Mouse (Mus musculus): ENCODE results near the gene Vax1. TPM values are rescaled to one million over a fixed set of nuclear protein-coding genes. Genes with fewer than 3 reads are reported as not detected.

The Vax1 gene
- polyA plus RNA-seq, 1 experiment from 2014 or later = not detected

- 12% methylated on average over 16 of the region's 16 CpGs for WGBS
- ATAC-seq (ENCODE audit: insufficient read depth, low FRiP score) = no peak
- no peaks in the 10 kb centered on the region for H3K36me3 ChIP-seq (ENCODE audit: control insufficient read depth, insufficient read depth, low read length)
Measured at GRCm38 (mm10) chr19:59164896-59165560, 4.8 kb downstream of the Vax1 start.

GRCm38 (mm10) chr19:59164111-59164510 is 5.7 kb downstream of the Vax1 start:
- H3K27ac ChIP-seq (ENCODE audit: low read length) = no peak overlapping the region
- ATAC-seq (ENCODE audit: insufficient read depth, low FRiP score) = no peak
- no peak overlapping the region for H3K4me2 ChIP-seq (ENCODE audit: low read depth, low read length)
- no peaks in the 10 kb centered on the region for H3K36me3 ChIP-seq (ENCODE audit: control insufficient read depth, insufficient read depth, low read length)
- no peaks in the 10 kb centered on the region for H3K9me3 ChIP-seq (replicated peaks; ENCODE audit: control insufficient read depth, low read length)
- H3K9ac ChIP-seq (ENCODE audit: low read length) = no peak overlapping the region
- H3K4me3 ChIP-seq (replicated peaks; ENCODE audit: low read length) = no peak overlapping the region
- H3K27me3 ChIP-seq (ENCODE audit: control insufficient read depth, insufficient read depth, low read length) = peaks cover 82% of the 10 kb centered on the region
- WGBS = 8% methylated on average over 1 of the region's 1 CpGs
- H3K4me1 ChIP-seq (ENCODE audit: control insufficient read depth, insufficient read depth, low read length) = peaks cover 10% of the 10 kb centered on the region; the same call in 1 of the 2 replicates

More at GRCm38 (mm10) chr19:59164896-59165560, 4.8 kb downstream of the Vax1 start:
- no peak overlapping the region for H3K9ac ChIP-seq (ENCODE audit: low read length)
- peaks cover 18% of the 10 kb centered on the region; the same call in 1 of the 2 replicates for H3K4me1 ChIP-seq (ENCODE audit: control insufficient read depth, insufficient read depth, low read length)
- H3K4me2 ChIP-seq (ENCODE audit: low read depth, low read length) = no peak overlapping the region
- H3K27ac ChIP-seq (ENCODE audit: low read length) = no peak overlapping the region
- H3K27me3 ChIP-seq (ENCODE audit: control insufficient read depth, insufficient read depth, low read length) = peaks cover 91% of the 10 kb centered on the region
- H3K4me3 ChIP-seq (replicated peaks; ENCODE audit: low read length) = no peak overlapping the region
- H3K9me3 ChIP-seq (replicated peaks; ENCODE audit: control insufficient read depth, low read length) = no peaks in the 10 kb centered on the region

GRCm38 (mm10) chr19:59156702-59157101 is 13.2 kb downstream of the Vax1 start:
- 39% methylated on average over 4 of the region's 4 CpGs for WGBS
- H3K4me2 ChIP-seq (ENCODE audit: low read depth, low read length) = no peak overlapping the region
- no peaks in the 10 kb centered on the region for H3K9me3 ChIP-seq (replicated peaks; ENCODE audit: control insufficient read depth, low read length)
- peaks cover 11% of the 10 kb centered on the region for H3K27me3 ChIP-seq (ENCODE audit: control insufficient read depth, insufficient read depth, low read length)
- H3K4me3 ChIP-seq (replicated peaks; ENCODE audit: low read length) = no peak overlapping the region
- no peak overlapping the region for H3K9ac ChIP-seq (ENCODE audit: low read length)
- H3K27ac ChIP-seq (ENCODE audit: low read length) = no peak overlapping the region
- ATAC-seq (ENCODE audit: insufficient read depth, low FRiP score) = no peak
- no peaks in the 10 kb centered on the region for H3K36me3 ChIP-seq (ENCODE audit: control insufficient read depth, insufficient read depth, low read length)
- no peaks in the 10 kb centered on the region for H3K4me1 ChIP-seq (ENCODE audit: control insufficient read depth, insufficient read depth, low read length)

GRCm38 (mm10) chr19:59154171-59154570 is 15.7 kb downstream of the Vax1 start:
- 88% methylated on average over 2 of the region's 2 CpGs for WGBS
- no peaks in the 10 kb centered on the region for H3K4me1 ChIP-seq (ENCODE audit: control insufficient read depth, insufficient read depth, low read length)
- H3K4me3 ChIP-seq (replicated peaks; ENCODE audit: low read length) = no peak overlapping the region
- no peak overlapping the region for H3K4me2 ChIP-seq (ENCODE audit: low read depth, low read length)
- H3K9me3 ChIP-seq (replicated peaks; ENCODE audit: control insufficient read depth, low read length) = no peaks in the 10 kb centered on the region
- H3K36me3 ChIP-seq (ENCODE audit: control insufficient read depth, insufficient read depth, low read length) = no peaks in the 10 kb centered on the region
- no peaks in the 10 kb centered on the region for H3K27me3 ChIP-seq (ENCODE audit: control insufficient read depth, insufficient read depth, low read length)
- ATAC-seq (ENCODE audit: insufficient read depth, low FRiP score) = no peak
- H3K9ac ChIP-seq (ENCODE audit: low read length) = no peak overlapping the region
- no peak overlapping the region for H3K27ac ChIP-seq (ENCODE audit: low read length)

GRCm38 (mm10) chr19:59145492-59146140 is 24.2 kb downstream of the Vax1 start:
- 69% methylated on average over 9 of the region's 9 CpGs for WGBS
- no peak overlapping the region for H3K4me3 ChIP-seq (replicated peaks; ENCODE audit: low read length)
- no peak for ATAC-seq (ENCODE audit: insufficient read depth, low FRiP score)
- no peak overlapping the region for H3K9ac ChIP-seq (ENCODE audit: low read length)
- no peak overlapping the region for H3K4me2 ChIP-seq (ENCODE audit: low read depth, low read length)
- no peaks in the 10 kb centered on the region for H3K27me3 ChIP-seq (ENCODE audit: control insufficient read depth, insufficient read depth, low read length)
- no peaks in the 10 kb centered on the region for H3K4me1 ChIP-seq (ENCODE audit: control insufficient read depth, insufficient read depth, low read length)
- no peaks in the 10 kb centered on the region for H3K36me3 ChIP-seq (ENCODE audit: control insufficient read depth, insufficient read depth, low read length)
- H3K27ac ChIP-seq (ENCODE audit: low read length) = no peak overlapping the region
- H3K9me3 ChIP-seq (replicated peaks; ENCODE audit: control insufficient read depth, low read length) = no peaks in the 10 kb centered on the region

GRCm38 (mm10) chr19:59145064-59145463 is 24.8 kb downstream of the Vax1 start:
- no peaks in the 10 kb centered on the region for H3K9me3 ChIP-seq (replicated peaks; ENCODE audit: control insufficient read depth, low read length)
- 78% methylated on average over 6 of the region's 6 CpGs for WGBS
- H3K4me3 ChIP-seq (replicated peaks; ENCODE audit: low read length) = no peak overlapping the region
- H3K4me1 ChIP-seq (ENCODE audit: control insufficient read depth, insufficient read depth, low read length) = no peaks in the 10 kb centered on the region
- no peaks in the 10 kb centered on the region for H3K27me3 ChIP-seq (ENCODE audit: control insufficient read depth, insufficient read depth, low read length)
- no peak overlapping the region for H3K4me2 ChIP-seq (ENCODE audit: low read depth, low read length)
- H3K27ac ChIP-seq (ENCODE audit: low read length) = no peak overlapping the region
- ATAC-seq (ENCODE audit: insufficient read depth, low FRiP score) = no peak
- no peak overlapping the region for H3K9ac ChIP-seq (ENCODE audit: low read length)
- H3K36me3 ChIP-seq (ENCODE audit: control insufficient read depth, insufficient read depth, low read length) = no peaks in the 10 kb centered on the region

GRCm38 (mm10) chr19:59142206-59142605 is 27.6 kb downstream of the Vax1 start:
- H3K9ac ChIP-seq (ENCODE audit: low read length) = no peak overlapping the region
- no peaks in the 10 kb centered on the region for H3K9me3 ChIP-seq (replicated peaks; ENCODE audit: control insufficient read depth, low read length)
- H3K27ac ChIP-seq (ENCODE audit: low read length) = no peak overlapping the region
- no peak overlapping the region for H3K4me3 ChIP-seq (replicated peaks; ENCODE audit: low read length)
- H3K4me2 ChIP-seq (ENCODE audit: low read depth, low read length) = no peak overlapping the region
- H3K4me1 ChIP-seq (ENCODE audit: control insufficient read depth, insufficient read depth, low read length) = no peaks in the 10 kb centered on the region
- no peak for ATAC-seq (ENCODE audit: insufficient read depth, low FRiP score)
- no peaks in the 10 kb centered on the region for H3K36me3 ChIP-seq (ENCODE audit: control insufficient read depth, insufficient read depth, low read length)
- WGBS = 66% methylated on average over 4 of the region's 4 CpGs
- H3K27me3 ChIP-seq (ENCODE audit: control insufficient read depth, insufficient read depth, low read length) = no peaks in the 10 kb centered on the region

GRCm38 (mm10) chr19:59135387-59135786 is 34.5 kb downstream of the Vax1 start:
- H3K27me3 ChIP-seq (ENCODE audit: control insufficient read depth, insufficient read depth, low read length) = no peaks in the 10 kb centered on the region
- WGBS = 66% methylated on average over 8 of the region's 8 CpGs
- H3K4me1 ChIP-seq (ENCODE audit: control insufficient read depth, insufficient read depth, low read length) = no peaks in the 10 kb centered on the region
- ATAC-seq (ENCODE audit: insufficient read depth, low FRiP score) = no peak
- H3K36me3 ChIP-seq (ENCODE audit: control insufficient read depth, insufficient read depth, low read length) = no peaks in the 10 kb centered on the region
- no peak overlapping the region for H3K9ac ChIP-seq (ENCODE audit: low read length)
- H3K4me2 ChIP-seq (ENCODE audit: low read depth, low read length) = no peak overlapping the region
- no peak overlapping the region for H3K27ac ChIP-seq (ENCODE audit: low read length)
- H3K9me3 ChIP-seq (replicated peaks; ENCODE audit: control insufficient read depth, low read length) = no peaks in the 10 kb centered on the region
- H3K4me3 ChIP-seq (replicated peaks; ENCODE audit: low read length) = no peak overlapping the region

- Histone ChIP-seq H3K4me2 (ENCODE audit: low read depth, low read length) (no peak overlapping the region), H3K27ac (ENCODE audit: low read length) (no peak overlapping the region), H3K4me1 (ENCODE audit: control insufficient read depth, insufficient read depth, low read length) (no peaks in the 10 kb centered on the region), H3K36me3 (ENCODE audit: control insufficient read depth, insufficient read depth, low read length) (no peaks in the 10 kb centered on the region), H3K9me3 (replicated peaks; ENCODE audit: control insufficient read depth, low read length) (no peaks in the 10 kb centered on the region), H3K4me3 (replicated peaks; ENCODE audit: low read length) (no peak overlapping the region), H3K27me3 (ENCODE audit: control insufficient read depth, insufficient read depth, low read length) (no peaks in the 10 kb centered on the region), H3K9ac (ENCODE audit: low read length) (no peak overlapping the region)
- no peak for ATAC-seq (ENCODE audit: insufficient read depth, low FRiP score)
- 52% methylated on average over 2 of the region's 2 CpGs for WGBS
Measured at GRCm38 (mm10) chr19:59134916-59135315, 34.9 kb downstream of the Vax1 start.
